Mouse (Mus musculus) mouse embryonic stem cell (cell line): Measurements from ENCODE around the gene Tssk1.

Experiments
- in situ Hi-C, 2 experiments: fragments of 300-500 bp; cut with MboI; formaldehyde crosslinking; loops; 1 replicate in 1 of 2; 3 replicates in 1 of 2; pipeline ENCODE4 v1.14.3; 2019 to 2020; ENCODE audit warnings: low sequenced_read_pairs in 2 of 2, low pct_unique_long_range_greater_than_20kb in 1 of 2, mixed read lengths in 1 of 2; ENCODE audit not compliant: unreplicated experiment in 1 of 2

Gene Tssk1

GRCm38 (mm10) chr16:17893923-17894322 lies at the start of gene Tssk1:
Gene Tssk1, plus strand, starts transcription at chr16:17894223.
- in situ Hi-C loops = no loop called here

- in situ Hi-C loops = no loop called here
Observed at GRCm38 (mm10) chr16:17848431-17848830, 45.6 kb upstream of the Tssk1 start.

- in situ Hi-C loops = no loop called here
Observed at GRCm38 (mm10) chr16:17848928-17849327, 45.1 kb upstream of the Tssk1 start.

- in situ Hi-C loops = no loop called here
Observed at GRCm38 (mm10) chr16:17849486-17849885, 44.5 kb upstream of the Tssk1 start.

- in situ Hi-C loops = no loop called here
Observed at GRCm38 (mm10) chr16:17851331-17851730, 42.7 kb upstream of the Tssk1 start.

GRCm38 (mm10) chr16:17851860-17852259 lies 42.2 kb upstream of the Tssk1 start:
- in situ Hi-C loops = no loop called here

- in situ Hi-C loops = no loop called here
Observed at GRCm38 (mm10) chr16:17853263-17853662, 40.8 kb upstream of the Tssk1 start.

- in situ Hi-C loops = no loop called here
Observed at GRCm38 (mm10) chr16:17857157-17857556, 36.9 kb upstream of the Tssk1 start.

- in situ Hi-C loops = no loop called here
Observed at GRCm38 (mm10) chr16:17858592-17858991, 35.4 kb upstream of the Tssk1 start.

GRCm38 (mm10) chr16:17865293-17865692 lies 28.7 kb upstream of the Tssk1 start:
- in situ Hi-C loops = no loop called here

GRCm38 (mm10) chr16:17865770-17866169 lies 28.3 kb upstream of the Tssk1 start:
- in situ Hi-C loops = no loop called here

GRCm38 (mm10) chr16:17871248-17871647 lies 22.8 kb upstream of the Tssk1 start:
- in situ Hi-C loops = no loop called here

GRCm38 (mm10) chr16:17872995-17873394 lies 21.0 kb upstream of the Tssk1 start:
- in situ Hi-C loops = no loop called here

- in situ Hi-C loops = no loop called here
Observed at GRCm38 (mm10) chr16:17875174-17875573, 18.8 kb upstream of the Tssk1 start.

- in situ Hi-C loops = no loop called here
Observed at GRCm38 (mm10) chr16:17876096-17876495, 17.9 kb upstream of the Tssk1 start.

GRCm38 (mm10) chr16:17879571-17879970 lies 14.5 kb upstream of the Tssk1 start:
- in situ Hi-C loops = no loop called here

GRCm38 (mm10) chr16:17882196-17882595 lies 11.8 kb upstream of the Tssk1 start:
- in situ Hi-C loops = no loop called here

- in situ Hi-C loops = no loop called here
Observed at GRCm38 (mm10) chr16:17884116-17884515, 9.9 kb upstream of the Tssk1 start.

- in situ Hi-C loops = no loop called here
Observed at GRCm38 (mm10) chr16:17889689-17890341, 4.2 kb upstream of the Tssk1 start.

GRCm38 (mm10) chr16:17890342-17890727 lies 3.7 kb upstream of the Tssk1 start:
- in situ Hi-C loops = no loop called here
